34 mouse cellular contexts compared by ENCODE assay signal in the genomic region with DNA sequence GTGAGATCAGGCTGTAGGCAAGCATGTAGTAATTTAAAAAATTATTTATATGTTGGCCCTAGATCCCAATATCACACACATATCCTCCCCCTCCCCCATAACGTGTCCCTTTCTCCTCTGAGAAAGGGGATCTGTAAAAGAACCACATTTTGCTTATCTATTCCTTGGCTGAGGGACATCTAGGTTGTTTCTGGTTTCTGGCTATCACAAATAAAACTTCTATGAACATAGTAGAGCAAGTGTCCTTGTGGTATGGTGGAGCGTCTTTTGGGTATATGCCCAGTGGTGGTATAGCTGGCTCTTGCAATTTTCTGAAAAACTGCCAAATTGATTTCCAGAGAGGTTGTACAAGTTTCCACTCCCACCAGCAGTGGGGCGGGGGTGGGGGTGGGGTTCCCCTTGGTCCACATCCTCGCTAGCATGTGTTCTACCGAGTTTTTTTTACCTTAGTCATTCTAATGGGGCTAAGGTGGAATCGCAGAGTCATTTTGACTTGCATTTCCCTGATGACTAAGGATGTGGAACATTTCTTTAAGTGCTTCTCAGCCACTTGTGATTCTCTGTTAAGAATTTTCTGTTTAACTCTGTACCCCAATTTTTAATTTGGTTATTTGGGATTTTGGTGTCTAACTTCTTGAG. TPM values are rescaled to one million over a fixed set of nuclear protein-coding genes. Genes with fewer than 3 reads are reported as not detected.
DNase-seq lines count a peak whose midpoint lies in the region; ATAC-seq and TF ChIP-seq lines count a peak whose summit lies in the region.
"Had no signal": no experiment of that assay in that cellular context is flagged by ENCODE, and none has a peak within 500 bp of the region (broad histone marks: within the 10 kb centered on the region; RNA-seq: fewer than 3 reads in every experiment).

No protein-coding gene starts in this region.

- H3K27ac ChIP-seq in forebrain, embryonic 13.5 days, result peak overlapping the region; percentile 91
- no peak overlapping the region; the same call in 1 of the 2 replicates for H3K27ac ChIP-seq in forebrain, embryonic 16.5 days (ENCODE audit: low read length)
- H3K27ac ChIP-seq in lung, postnatal 0 days (ENCODE audit: low read length), result no peak overlapping the region
- H3K27ac ChIP-seq: hindbrain, embryonic 10.5 days; hindbrain, postnatal 0 days; midbrain, embryonic 12.5 days; stomach, postnatal 0 days had no signal

- peak; percentile 44 for DNase-seq in MEL-GATA-1-ER (ENCODE audit: extremely low read depth, low read depth)
- DNase-seq in c-Kit-positive CD71-positive TER-119-positive erythroid progenitor cells, embryonic 14.5 days (ENCODE audit: low spot score), result no peak
- DNase-seq in lung, postnatal 0 days (ENCODE audit: low spot score), result no peak
- DNase-seq in natural killer cell, adult 2 months (ENCODE audit: low spot score in 2 of 2), result no peak
- DNase-seq: adrenal gland, postnatal 36 days; B cell, adult 2 months; cerebellum, adult 11 months; cerebellum, postnatal 10 days; gastrocnemius, postnatal 36 days; kidney, adult 9 months; kidney, postnatal 14 days; layer of hippocampus, postnatal 36 days; lung, embryonic 14.5 days; lung, postnatal 36 days; thymus, adult 2 months; thymus, postnatal 4 days had no signal

- WGBS in forebrain, embryonic 13.5 days, result 72% methylated on average over 6 of the region's 6 CpGs
- 67% methylated on average over 6 of the region's 6 CpGs for WGBS in forebrain, embryonic 16.5 days
- WGBS in lung, postnatal 0 days, result 61% methylated on average over 6 of the region's 6 CpGs

- no peak overlapping the region for H3K4me2 ChIP-seq in forebrain, embryonic 13.5 days
- no peak overlapping the region for H3K4me2 ChIP-seq in forebrain, embryonic 16.5 days (ENCODE audit: low read length)
- no peak overlapping the region for H3K4me2 ChIP-seq in lung, postnatal 0 days (replicated peaks; ENCODE audit: low read depth, low read length)
- H3K4me2 ChIP-seq: lung, embryonic 14.5 days; midbrain, embryonic 12.5 days had no signal

- no peaks in the 10 kb centered on the region for H3K9me3 ChIP-seq in forebrain, embryonic 13.5 days (replicated peaks)
- H3K9me3 ChIP-seq in forebrain, embryonic 16.5 days (ENCODE audit: control insufficient read depth, low read length), result no peaks in the 10 kb centered on the region
- H3K9me3 ChIP-seq in lung, postnatal 0 days (ENCODE audit: low read length), result no peaks in the 10 kb centered on the region
- H3K9me3 ChIP-seq: hindbrain, embryonic 10.5 days; midbrain, embryonic 12.5 days had no signal

- H3K27me3 ChIP-seq in forebrain, embryonic 13.5 days, result no peaks in the 10 kb centered on the region
- H3K27me3 ChIP-seq in forebrain, embryonic 16.5 days (replicated peaks; ENCODE audit: control insufficient read depth, insufficient read depth, low read length), result no peaks in the 10 kb centered on the region
- no peaks in the 10 kb centered on the region for H3K27me3 ChIP-seq in lung, postnatal 0 days (replicated peaks; ENCODE audit: insufficient read depth, low read length)
- H3K27me3 ChIP-seq: CH12.LX had no signal

- H3K9ac ChIP-seq in forebrain, embryonic 13.5 days, result no peak overlapping the region
- no peak overlapping the region for H3K9ac ChIP-seq in forebrain, embryonic 16.5 days (replicated peaks; ENCODE audit: low read depth, low read length)
- no peak overlapping the region for H3K9ac ChIP-seq in lung, postnatal 0 days (replicated peaks; ENCODE audit: low read depth)
- H3K9ac ChIP-seq: lung, embryonic 14.5 days; midbrain, embryonic 12.5 days had no signal

- TF ChIP-seq EP300 in lung, postnatal 0 days (IDR thresholded peaks at IDR 0.05), result no peak

- ATAC-seq in forebrain, embryonic 13.5 days, result no peak
- no peak for ATAC-seq in forebrain, embryonic 16.5 days
- peak; percentile 45 to 49; a peak in 2 of 4 replicates for ATAC-seq in hematopoietic stem cell, adult 5-6 weeks (replicated peaks in 1 of 2; ENCODE audit: insufficient read depth in 1 of 2, low FRiP score in 2 of 2, low TSS enrichment in 1 of 2, low read depth in 1 of 2, poor library complexity in 2 of 2, severe bottlenecking in 2 of 2)
- ATAC-seq in megakaryocyte, adult 5-6 weeks (ENCODE audit: poor library complexity, severe bottlenecking), result peak; percentile 47; the same call in 1 of the 2 replicates
- ATAC-seq in lung, postnatal 0 days, result no peak
- ATAC-seq: hindbrain, postnatal 0 days; intestine, embryonic 16.5 days had no signal

- no peaks in the 10 kb centered on the region for H3K36me3 ChIP-seq in forebrain, embryonic 13.5 days (ENCODE audit: poor library complexity, severe bottlenecking)
- no peaks in the 10 kb centered on the region for H3K36me3 ChIP-seq in forebrain, embryonic 16.5 days (ENCODE audit: control insufficient read depth, insufficient read depth)
- no peaks in the 10 kb centered on the region for H3K36me3 ChIP-seq in lung, postnatal 0 days (ENCODE audit: insufficient read depth, low read length)
- H3K36me3 ChIP-seq: hindbrain, embryonic 10.5 days; midbrain, embryonic 12.5 days had no signal

- H3K4me1 ChIP-seq in forebrain, embryonic 13.5 days, result peaks cover 38% of the 10 kb centered on the region
- peaks cover 27% of the 10 kb centered on the region for H3K4me1 ChIP-seq in forebrain, embryonic 16.5 days (replicated peaks; ENCODE audit: control insufficient read depth, insufficient read depth, low read length)
- H3K4me1 ChIP-seq in lung, postnatal 0 days (ENCODE audit: insufficient read depth, low read depth, low read length), result no peaks in the 10 kb centered on the region

- TF ChIP-seq CTCF in lung, postnatal 0 days (IDR thresholded peaks at IDR 0.05), result no peak

- H3K4me3 ChIP-seq in forebrain, embryonic 13.5 days, result no peak overlapping the region
- no peak overlapping the region for H3K4me3 ChIP-seq in forebrain, embryonic 16.5 days (replicated peaks; ENCODE audit: low read length)
- H3K4me3 ChIP-seq in lung, postnatal 0 days (ENCODE audit: low read depth, low read length), result no peak overlapping the region
- H3K4me3 ChIP-seq: hindbrain, embryonic 10.5 days; midbrain, embryonic 12.5 days had no signal

RNA-seq across cellular contexts. Expression of a gene that starts 3.9 kb away (rescaled TPM):
- 0.19 and 0.28 TPM in 2 replicates for polyA plus RNA-seq in forebrain, embryonic 13.5 days (2015; fragmentation: Nextera tagmentation; extraction: Ambion mirVana)
- not detected in 2 replicates for polyA plus RNA-seq in forebrain, embryonic 16.5 days (2015; fragmentation: Nextera tagmentation; extraction: Ambion mirVana)
- total RNA-seq in hematopoietic stem cell, adult 5-6 weeks (2017), result not detected in 2 replicates
- not detected in 2 replicates for total RNA-seq in megakaryocyte, adult 5-6 weeks (2015)
- not detected in 2 replicates for total RNA-seq in megakaryocyte, adult 5-6 weeks (2017)
- not detected in 2 replicates for polyA plus RNA-seq in lung, postnatal 0 days (2015; fragmentation: Nextera tagmentation; extraction: Ambion mirVana)
- total RNA-seq: adrenal gland, postnatal 36 days; CH12.LX; gastrocnemius, adult 18-20 months; gastrocnemius, postnatal 36 days; hindbrain, postnatal 0 days; layer of hippocampus, adult 18-20 months; layer of hippocampus, postnatal 36 days; left cerebral cortex, postnatal 10 days; neutrophil, adult 5-6 weeks had no signal
- polyA plus RNA-seq: embryonic facial prominence, embryonic 11.5 days; heart, postnatal 0 days; hindbrain, embryonic 10.5 days; hindbrain, postnatal 0 days; limb, embryonic 14.5 days; lung, embryonic 14.5 days; midbrain, embryonic 12.5 days; small intestine, adult 2 months; thymus, adult 2 months had no signal

RNA-seq across cellular contexts. Expression of a gene that starts 46.0 kb away (rescaled TPM):
- polyA plus RNA-seq in forebrain, embryonic 13.5 days (2015; fragmentation: Nextera tagmentation; extraction: Ambion mirVana), result 51.5 and 52.0 TPM in 2 replicates
- polyA plus RNA-seq in forebrain, embryonic 16.5 days (2015; fragmentation: Nextera tagmentation; extraction: Ambion mirVana), result 53.4 and 54.7 TPM in 2 replicates
- 28.5 and 30.0 TPM in 2 replicates for total RNA-seq in hematopoietic stem cell, adult 5-6 weeks (2017)
- total RNA-seq in megakaryocyte, adult 5-6 weeks (2015), result 15.2 and 17.8 TPM in 2 replicates
- 16.4 and 19.1 TPM in 2 replicates for total RNA-seq in megakaryocyte, adult 5-6 weeks (2017)
- polyA plus RNA-seq in lung, postnatal 0 days (2015; fragmentation: Nextera tagmentation; extraction: Ambion mirVana), result 24.3 and 25.8 TPM in 2 replicates

Comparison
In these comparisons a context has a peak if more than half of its experiments do, and no peak if none do; other contexts are left out.
1. ATAC-seq: peak in hematopoietic stem cell, adult 5-6 weeks (2 of 2) and megakaryocyte, adult 5-6 weeks (single experiment); none in forebrain, embryonic 13.5 days (single experiment), forebrain, embryonic 16.5 days (single experiment) and lung, postnatal 0 days (single experiment).